19 mouse cellular contexts compared by ENCODE assay signal in the genomic region with DNA sequence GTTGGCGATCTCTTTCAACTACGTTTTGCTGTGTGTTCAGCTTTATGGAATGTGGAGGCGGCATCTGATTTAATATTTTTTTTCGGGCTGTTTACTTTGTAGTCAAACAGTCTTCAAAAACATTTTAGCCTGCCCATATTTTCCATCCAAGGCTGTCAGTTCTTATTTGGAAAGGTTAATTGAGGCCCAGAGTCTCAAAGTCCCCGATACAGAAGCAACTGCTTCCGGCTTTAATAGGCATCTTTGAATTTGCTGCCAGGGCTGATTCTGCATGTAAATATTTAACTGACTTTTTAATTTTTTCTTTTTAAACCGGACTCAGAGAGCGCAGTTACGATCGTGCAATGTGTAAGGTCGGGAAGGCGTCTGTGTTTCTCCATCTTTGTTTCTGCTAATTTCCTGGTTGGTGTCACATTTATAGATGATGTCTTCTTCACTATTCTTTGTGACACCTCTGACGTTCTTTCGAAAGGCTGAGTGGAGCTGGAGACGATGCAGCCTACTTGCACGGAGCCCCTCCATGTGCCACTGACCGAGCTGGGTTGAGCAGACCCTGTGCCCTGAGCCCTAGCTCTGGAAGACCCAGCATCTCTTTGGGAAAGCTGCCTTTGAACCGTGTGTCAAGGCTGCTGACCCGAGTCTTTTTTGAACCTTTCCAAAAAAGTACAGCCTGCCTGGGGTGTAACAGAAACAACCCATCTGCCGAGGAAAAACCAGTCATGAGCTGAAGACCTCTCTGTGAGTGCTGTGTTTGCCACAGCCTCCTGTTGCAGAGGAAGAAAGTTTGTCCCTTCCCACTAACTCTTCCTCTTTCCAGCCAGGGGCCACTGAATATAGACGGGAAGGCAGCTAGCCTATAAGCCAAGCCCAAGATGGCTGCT.
A peak's percentile ranks its signal among the peaks of the same experiment; 100 is the strongest.
DNase-seq lines count a peak whose midpoint lies in the region; ATAC-seq and TF ChIP-seq lines count a peak whose summit lies in the region.
"Had no signal": no experiment of that assay in that cellular context is flagged by ENCODE, and none has a peak within 500 bp of the region (broad histone marks: within the 10 kb centered on the region; RNA-seq: fewer than 3 reads in every experiment).

No protein-coding gene starts in this region.

- no peak overlapping the region for H3K4me2 ChIP-seq in midbrain, embryonic 11.5 days
- no peak overlapping the region for H3K4me2 ChIP-seq in midbrain, embryonic 13.5 days (replicated peaks)
- H3K4me2 ChIP-seq in kidney, embryonic 15.5 days: peak overlapping the region; percentile 1; the same call in 1 of the 2 replicates
- H3K4me2 ChIP-seq in lung, embryonic 15.5 days: peak overlapping the region; percentile 40
- H3K4me2 ChIP-seq: embryonic facial prominence, embryonic 13.5 days; limb, embryonic 13.5 days; liver, embryonic 15.5 days had no signal

- DNase-seq in midbrain, embryonic 11.5 days (ENCODE audit: low spot score, missing footprints): peak; percentile 59
- peak; percentile 48 to 60 for DNase-seq in lung, postnatal 4 days
- DNase-seq in left cerebral cortex, postnatal 4 days: no peak
- no peak for DNase-seq in adrenal gland, postnatal 25 days
- DNase-seq in thymus, adult 2 months: no peak
- DNase-seq: adrenal gland, adult 8-10 months; cerebellum, postnatal 10 days; gastrocnemius, postnatal 25 days; right cerebral cortex, postnatal 4 days; thymus, postnatal 4 days had no signal

- H3K4me1 ChIP-seq in midbrain, embryonic 11.5 days (ENCODE audit: control insufficient read depth, insufficient read depth, low read length): no peaks in the 10 kb centered on the region
- H3K4me1 ChIP-seq in midbrain, embryonic 13.5 days (replicated peaks): no peaks in the 10 kb centered on the region
- H3K4me1 ChIP-seq in kidney, embryonic 15.5 days: peaks cover 19% of the 10 kb centered on the region
- H3K4me1 ChIP-seq in lung, embryonic 15.5 days: peaks cover 26% of the 10 kb centered on the region; the same call in 1 of the 2 replicates
- H3K4me1 ChIP-seq in thymus, adult 2 months (replicated peaks; ENCODE audit: control insufficient read depth, insufficient read depth, low read length): no peaks in the 10 kb centered on the region
- H3K4me1 ChIP-seq: embryonic facial prominence, embryonic 13.5 days; liver, embryonic 15.5 days had no signal

- no peak overlapping the region for H3K27ac ChIP-seq in midbrain, embryonic 11.5 days (ENCODE audit: low read depth, low read length)
- H3K27ac ChIP-seq in midbrain, embryonic 13.5 days: no peak overlapping the region
- H3K27ac ChIP-seq in kidney, embryonic 15.5 days: peak overlapping the region; percentile 52
- peak overlapping the region; percentile 83 for H3K27ac ChIP-seq in lung, embryonic 15.5 days
- no peak overlapping the region for H3K27ac ChIP-seq in thymus, adult 2 months (ENCODE audit: control insufficient read depth, insufficient read depth, low read length)
- H3K27ac ChIP-seq: embryonic facial prominence, embryonic 13.5 days; limb, embryonic 13.5 days; liver, embryonic 15.5 days had no signal

- ATAC-seq in midbrain, embryonic 11.5 days (ENCODE audit: low FRiP score): no peak
- ATAC-seq in midbrain, embryonic 13.5 days: no peak
- peak; percentile 34; the same call in 1 of the 2 replicates for ATAC-seq in kidney, embryonic 15.5 days (replicated peaks; ENCODE audit: low FRiP score)
- ATAC-seq in lung, embryonic 15.5 days (ENCODE audit: borderline replicate concordance, extremely low read depth, low FRiP score, low TSS enrichment): peak; percentile 91
- ATAC-seq: forebrain, embryonic 14.5 days; hindbrain, embryonic 16.5 days; intestine, embryonic 16.5 days had no signal

- TF ChIP-seq CTCF in thymus, adult 2 months (IDR thresholded peaks at IDR 0.05; ENCODE audit: borderline replicate concordance, control insufficient read depth, extremely low read depth, insufficient read depth, low read length, poor library complexity): no peak

- H3K36me3 ChIP-seq in midbrain, embryonic 11.5 days (ENCODE audit: control insufficient read depth, insufficient read depth, low read length): no peaks in the 10 kb centered on the region
- no peaks in the 10 kb centered on the region for H3K36me3 ChIP-seq in midbrain, embryonic 13.5 days
- no peaks in the 10 kb centered on the region for H3K36me3 ChIP-seq in kidney, embryonic 15.5 days
- no peaks in the 10 kb centered on the region for H3K36me3 ChIP-seq in lung, embryonic 15.5 days
- no peaks in the 10 kb centered on the region for H3K36me3 ChIP-seq in thymus, adult 2 months (ENCODE audit: control insufficient read depth, insufficient read depth, low read length)
- H3K36me3 ChIP-seq: embryonic facial prominence, embryonic 13.5 days; limb, embryonic 13.5 days; liver, embryonic 15.5 days had no signal

- no peaks in the 10 kb centered on the region for H3K27me3 ChIP-seq in midbrain, embryonic 11.5 days (ENCODE audit: control insufficient read depth, insufficient read depth, low read length)
- no peaks in the 10 kb centered on the region for H3K27me3 ChIP-seq in midbrain, embryonic 13.5 days
- no peaks in the 10 kb centered on the region for H3K27me3 ChIP-seq in kidney, embryonic 15.5 days
- H3K27me3 ChIP-seq in lung, embryonic 15.5 days: no peaks in the 10 kb centered on the region
- H3K27me3 ChIP-seq in thymus, adult 2 months (ENCODE audit: control insufficient read depth, insufficient read depth, low read length): no peaks in the 10 kb centered on the region
- H3K27me3 ChIP-seq: embryonic facial prominence, embryonic 13.5 days; limb, embryonic 13.5 days; liver, embryonic 15.5 days had no signal

- WGBS in midbrain, embryonic 11.5 days: 88% methylated on average over 21 of the region's 21 CpGs
- WGBS in midbrain, embryonic 13.5 days: 86% methylated on average over 21 of the region's 21 CpGs
- 66% methylated on average over 21 of the region's 21 CpGs for WGBS in kidney, embryonic 15.5 days
- WGBS in lung, embryonic 15.5 days: 46% methylated on average over 21 of the region's 21 CpGs
- 92% methylated on average over 21 of the region's 21 CpGs for WGBS in thymus, adult 2 months

- H3K9ac ChIP-seq in midbrain, embryonic 11.5 days (ENCODE audit: low read length): no peak overlapping the region
- H3K9ac ChIP-seq in midbrain, embryonic 13.5 days (replicated peaks): no peak overlapping the region
- no peak overlapping the region for H3K9ac ChIP-seq in kidney, embryonic 15.5 days
- no peak overlapping the region for H3K9ac ChIP-seq in lung, embryonic 15.5 days
- H3K9ac ChIP-seq: embryonic facial prominence, embryonic 13.5 days; limb, embryonic 13.5 days; liver, embryonic 15.5 days had no signal

- no peak overlapping the region for H3K4me3 ChIP-seq in midbrain, embryonic 11.5 days (ENCODE audit: low read depth, low read length)
- H3K4me3 ChIP-seq in midbrain, embryonic 13.5 days (replicated peaks): no peak overlapping the region
- no peak overlapping the region for H3K4me3 ChIP-seq in kidney, embryonic 15.5 days (replicated peaks)
- no peak overlapping the region for H3K4me3 ChIP-seq in lung, embryonic 15.5 days
- H3K4me3 ChIP-seq in thymus, adult 2 months (ENCODE audit: control insufficient read depth, insufficient read depth, low read length): no peak overlapping the region
- H3K4me3 ChIP-seq: embryonic facial prominence, embryonic 13.5 days; limb, embryonic 13.5 days; liver, embryonic 15.5 days had no signal

- intact Hi-C loops in left cerebral cortex, postnatal 4 days (cut with DNase I): no loop called here

- no peaks in the 10 kb centered on the region for H3K9me3 ChIP-seq in midbrain, embryonic 11.5 days (ENCODE audit: control insufficient read depth, low read length)
- no peaks in the 10 kb centered on the region for H3K9me3 ChIP-seq in midbrain, embryonic 13.5 days
- H3K9me3 ChIP-seq in kidney, embryonic 15.5 days (replicated peaks): no peaks in the 10 kb centered on the region
- H3K9me3 ChIP-seq in lung, embryonic 15.5 days: no peaks in the 10 kb centered on the region
- H3K9me3 ChIP-seq: embryonic facial prominence, embryonic 13.5 days; limb, embryonic 13.5 days; liver, embryonic 15.5 days had no signal

- no peak for TF ChIP-seq POLR2A in thymus, adult 2 months (IDR thresholded peaks at IDR 0.05; ENCODE audit: control insufficient read depth, extremely low read depth, insufficient read depth, low read length, poor library complexity)

Comparison
In these comparisons a context has a peak if more than half of its experiments do, and no peak if none do; other contexts are left out.
1. ATAC-seq: peak in kidney, embryonic 15.5 days (single experiment) and lung, embryonic 15.5 days (single experiment); none in midbrain, embryonic 11.5 days (single experiment) and midbrain, embryonic 13.5 days (single experiment).
2. DNase-seq: peak in midbrain, embryonic 11.5 days (single experiment) and lung, postnatal 4 days (2 of 2); none in left cerebral cortex, postnatal 4 days (single experiment), adrenal gland, postnatal 25 days (single experiment) and thymus, adult 2 months (single experiment).
3. H3K27ac ChIP-seq: peak in kidney, embryonic 15.5 days (single experiment) and lung, embryonic 15.5 days (single experiment); none in midbrain, embryonic 11.5 days (single experiment), midbrain, embryonic 13.5 days (single experiment) and thymus, adult 2 months (single experiment).
4. H3K4me2 ChIP-seq: peak in kidney, embryonic 15.5 days (single experiment) and lung, embryonic 15.5 days (single experiment); none in midbrain, embryonic 11.5 days (single experiment) and midbrain, embryonic 13.5 days (single experiment).